Mouse (Mus musculus): ENCODE measurements at regions not wholly inside any gene's neighbourhood (a gene's known extent, or its start where the extent isn't known, plus 50 kb on each side); places are given as distances from the start of the nearest gene placed in this dataset.

- WGBS, result 90% methylated on average over 3 of the region's 3 CpGs
These were observed 126.8 kb downstream of the Ahr start for GRCm38 (mm10) chr12:35408044-35408443.

GRCm38 (mm10) chr12:35401853-35402252 is 133.0 kb downstream of the Ahr start:
- no peak for TF ChIP-seq CTCF (IDR thresholded peaks at IDR 0.05; ENCODE audit: low read depth, low read length)
- TF ChIP-seq POLR2A (IDR thresholded peaks at IDR 0.05; ENCODE audit: extremely low read depth, insufficient read depth, low read length), result no peak
- WGBS, result 67% methylated on average over 2 of the region's 2 CpGs
- Histone ChIP-seq H3K79me2 (ENCODE audit: control insufficient read depth, insufficient read depth, low read length) (no peaks in the 10 kb centered on the region), H3K27ac (replicated peaks; ENCODE audit: insufficient read depth, low read depth, low read length) (no peak overlapping the region), H3K27me3 (ENCODE audit: control insufficient read depth, insufficient read depth, low read length) (no peaks in the 10 kb centered on the region), H3K36me3 (ENCODE audit: control insufficient read depth, insufficient read depth, low read length) (no peaks in the 10 kb centered on the region), H3K9ac (ENCODE audit: low read depth, low read length) (no peak overlapping the region), H3K4me3 (ENCODE audit: insufficient read depth, low read depth, low read length) (no peak overlapping the region), H3K4me1 (ENCODE audit: control insufficient read depth, insufficient read depth, low read length) (no peaks in the 10 kb centered on the region)
- no peak for DNase-seq (ENCODE audit: extremely low read depth, low read depth, low spot score)

More at GRCm38 (mm10) chr12:35408044-35408443, 126.8 kb downstream of the Ahr start:
- Histone ChIP-seq H3K27me3 (ENCODE audit: control insufficient read depth, insufficient read depth, low read length) (no peaks in the 10 kb centered on the region), H3K4me1 (ENCODE audit: control insufficient read depth, insufficient read depth, low read length) (no peaks in the 10 kb centered on the region), H3K36me3 (ENCODE audit: control insufficient read depth, insufficient read depth, low read length) (no peaks in the 10 kb centered on the region), H3K79me2 (ENCODE audit: control insufficient read depth, insufficient read depth, low read length) (no peaks in the 10 kb centered on the region), H3K27ac (replicated peaks; ENCODE audit: insufficient read depth, low read depth, low read length) (no peak overlapping the region), H3K9ac (ENCODE audit: low read depth, low read length) (no peak overlapping the region), H3K4me3 (ENCODE audit: insufficient read depth, low read depth, low read length) (no peak overlapping the region)
- TF ChIP-seq CTCF (IDR thresholded peaks at IDR 0.05; ENCODE audit: low read depth, low read length) (no peak), POLR2A (IDR thresholded peaks at IDR 0.05; ENCODE audit: extremely low read depth, insufficient read depth, low read length) (no peak)
- DNase-seq (ENCODE audit: extremely low read depth, low read depth, low spot score), result no peak

GRCm38 (mm10) chr12:35401219-35401618 is 133.6 kb downstream of the Ahr start:
- WGBS, result 93% methylated on average over 2 of the region's 2 CpGs
- H3K27ac ChIP-seq (replicated peaks; ENCODE audit: insufficient read depth, low read depth, low read length), result no peak overlapping the region
- H3K9ac ChIP-seq (ENCODE audit: low read depth, low read length), result no peak overlapping the region
- no peak for DNase-seq (ENCODE audit: extremely low read depth, low read depth, low spot score)
- no peak overlapping the region for H3K4me3 ChIP-seq (ENCODE audit: insufficient read depth, low read depth, low read length)
- no peaks in the 10 kb centered on the region for H3K4me1 ChIP-seq (ENCODE audit: control insufficient read depth, insufficient read depth, low read length)
- TF ChIP-seq POLR2A (IDR thresholded peaks at IDR 0.05; ENCODE audit: extremely low read depth, insufficient read depth, low read length), result no peak
- TF ChIP-seq CTCF (IDR thresholded peaks at IDR 0.05; ENCODE audit: low read depth, low read length), result no peak
- H3K36me3 ChIP-seq (ENCODE audit: control insufficient read depth, insufficient read depth, low read length), result no peaks in the 10 kb centered on the region
- H3K27me3 ChIP-seq (ENCODE audit: control insufficient read depth, insufficient read depth, low read length), result no peaks in the 10 kb centered on the region
- no peaks in the 10 kb centered on the region for H3K79me2 ChIP-seq (ENCODE audit: control insufficient read depth, insufficient read depth, low read length)

GRCm38 (mm10) chr12:35395211-35395610 is 139.6 kb downstream of the Ahr start:
- Histone ChIP-seq H3K27ac (replicated peaks; ENCODE audit: insufficient read depth, low read depth, low read length) (no peak overlapping the region), H3K79me2 (ENCODE audit: control insufficient read depth, insufficient read depth, low read length) (no peaks in the 10 kb centered on the region), H3K4me3 (ENCODE audit: insufficient read depth, low read depth, low read length) (no peak overlapping the region), H3K36me3 (ENCODE audit: control insufficient read depth, insufficient read depth, low read length) (no peaks in the 10 kb centered on the region), H3K4me1 (ENCODE audit: control insufficient read depth, insufficient read depth, low read length) (no peaks in the 10 kb centered on the region), H3K27me3 (ENCODE audit: control insufficient read depth, insufficient read depth, low read length) (no peaks in the 10 kb centered on the region), H3K9ac (ENCODE audit: low read depth, low read length) (no peak overlapping the region)
- 90% methylated on average over 1 of the region's 1 CpGs for WGBS
- TF ChIP-seq POLR2A (IDR thresholded peaks at IDR 0.05; ENCODE audit: extremely low read depth, insufficient read depth, low read length), result no peak
- TF ChIP-seq CTCF (IDR thresholded peaks at IDR 0.05; ENCODE audit: low read depth, low read length), result no peak
- DNase-seq (ENCODE audit: extremely low read depth, low read depth, low spot score), result no peak

- no peaks in the 10 kb centered on the region for H3K79me2 ChIP-seq (ENCODE audit: control insufficient read depth, insufficient read depth, low read length)
- DNase-seq (ENCODE audit: extremely low read depth, low read depth, low spot score), result peak; percentile 23
- WGBS, result 86% methylated on average over 2 of the region's 2 CpGs
- H3K9ac ChIP-seq (ENCODE audit: low read depth, low read length), result no peak overlapping the region
- H3K27me3 ChIP-seq (ENCODE audit: control insufficient read depth, insufficient read depth, low read length), result no peaks in the 10 kb centered on the region
- TF ChIP-seq CTCF (IDR thresholded peaks at IDR 0.05; ENCODE audit: low read depth, low read length), result no peak
- TF ChIP-seq POLR2A (IDR thresholded peaks at IDR 0.05; ENCODE audit: extremely low read depth, insufficient read depth, low read length), result no peak
- H3K36me3 ChIP-seq (ENCODE audit: control insufficient read depth, insufficient read depth, low read length), result no peaks in the 10 kb centered on the region
- no peak overlapping the region for H3K4me3 ChIP-seq (ENCODE audit: insufficient read depth, low read depth, low read length)
- no peaks in the 10 kb centered on the region for H3K4me1 ChIP-seq (ENCODE audit: control insufficient read depth, insufficient read depth, low read length)
- no peak overlapping the region for H3K27ac ChIP-seq (replicated peaks; ENCODE audit: insufficient read depth, low read depth, low read length)
These were observed 142.7 kb downstream of the Ahr start for GRCm38 (mm10) chr12:35392111-35392510.

- Histone ChIP-seq H3K36me3 (ENCODE audit: control insufficient read depth, insufficient read depth, low read length) (no peaks in the 10 kb centered on the region), H3K4me3 (ENCODE audit: insufficient read depth, low read depth, low read length) (no peak overlapping the region), H3K27ac (replicated peaks; ENCODE audit: insufficient read depth, low read depth, low read length) (no peak overlapping the region), H3K9ac (ENCODE audit: low read depth, low read length) (no peak overlapping the region), H3K4me1 (ENCODE audit: control insufficient read depth, insufficient read depth, low read length) (no peaks in the 10 kb centered on the region), H3K79me2 (ENCODE audit: control insufficient read depth, insufficient read depth, low read length) (no peaks in the 10 kb centered on the region), H3K27me3 (ENCODE audit: control insufficient read depth, insufficient read depth, low read length) (no peaks in the 10 kb centered on the region)
- 90% methylated on average over 1 of the region's 1 CpGs for WGBS
- no peak for DNase-seq (ENCODE audit: extremely low read depth, low read depth, low spot score)
- no peak for TF ChIP-seq POLR2A (IDR thresholded peaks at IDR 0.05; ENCODE audit: extremely low read depth, insufficient read depth, low read length)
These were observed 144.6 kb downstream of the Ahr start for GRCm38 (mm10) chr12:35390266-35390665.

Data from liver, adult 2 months (tissue).